Mouse (Mus musculus): ENCODE measurements around the gene Foxm1.

The Foxm1 gene

GRCm38 (mm10) chr6:128362381-128363006 is at the start of gene Foxm1, which contains the start of gene Rhno1:
Gene Foxm1 (plus strand): TSS chr6:128362967.
Gene Rhno1 (minus strand): TSS chr6:128362911.
- peak; percentile 86 to 90 for DNase-seq (ENCODE audit: low spot score in 2 of 2)

- no peak for DNase-seq (ENCODE audit: low spot score in 2 of 2)
Observed at GRCm38 (mm10) chr6:128314796-128315195, 48.0 kb upstream of the Foxm1 start.

- DNase-seq (ENCODE audit: low spot score in 2 of 2), result no peak
Observed at GRCm38 (mm10) chr6:128315597-128315996, 47.2 kb upstream of the Foxm1 start.

DNA sequence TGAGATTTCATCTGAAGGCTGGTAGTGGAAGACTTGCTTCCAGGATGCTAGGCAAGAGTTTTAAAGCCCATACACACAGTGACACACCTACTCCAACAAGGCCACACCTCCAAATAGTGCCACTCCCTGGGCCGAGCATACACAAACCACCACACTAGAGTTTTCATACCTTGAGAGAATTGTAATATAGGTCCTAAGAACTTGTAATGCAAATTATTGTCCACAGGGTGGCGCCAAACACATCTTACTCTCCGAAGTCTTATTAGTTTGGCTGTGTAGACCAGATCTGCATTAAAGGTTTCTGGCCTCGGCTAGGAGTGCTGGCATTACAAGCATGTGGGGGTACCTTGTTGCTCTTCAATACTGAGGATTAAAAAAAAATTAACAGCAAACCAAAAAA is 44.5 kb upstream of the Foxm1 start:
- DNase-seq (ENCODE audit: low spot score in 2 of 2), result peak; percentile 16 to 63

GRCm38 (mm10) chr6:128334397-128335124 is 28.2 kb upstream of the Foxm1 start:
- DNase-seq (ENCODE audit: low spot score in 2 of 2), result peak in 1 of 2 experiments; percentile 76

GRCm38 (mm10) chr6:128337467-128337866 is 25.3 kb upstream of the Foxm1 start:
- no peak for DNase-seq (ENCODE audit: low spot score in 2 of 2)

DNA sequence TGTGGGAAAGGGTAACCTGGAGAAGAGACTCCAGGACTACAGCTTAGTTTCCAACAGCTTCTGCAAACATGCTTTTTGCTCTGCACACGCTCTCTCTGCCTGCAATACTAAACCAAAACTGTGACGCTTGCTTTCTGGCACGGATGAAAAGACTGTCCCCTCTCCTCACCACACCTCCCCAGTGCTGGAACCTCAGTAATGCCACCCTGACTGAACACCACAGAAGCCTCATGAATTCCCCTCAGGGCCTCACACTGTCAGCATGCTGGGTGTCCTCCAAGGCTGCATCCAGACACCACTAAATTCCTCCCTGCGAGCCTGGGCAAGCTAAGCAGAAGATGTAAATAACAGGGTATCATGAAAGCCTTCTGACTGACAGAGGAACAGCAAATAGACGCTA is 23.9 kb upstream of the Foxm1 start:
- no peak for DNase-seq (ENCODE audit: low spot score in 2 of 2)

GRCm38 (mm10) chr6:128341956-128342723 is 20.6 kb upstream of the Foxm1 start:
- DNase-seq (ENCODE audit: low spot score in 2 of 2), result no peak

- no peak for DNase-seq (ENCODE audit: low spot score in 2 of 2)
Observed at GRCm38 (mm10) chr6:128345623-128346022, 17.1 kb upstream of the Foxm1 start.

GRCm38 (mm10) chr6:128346782-128347181 is 16.0 kb upstream of the Foxm1 start:
- DNase-seq (ENCODE audit: low spot score in 2 of 2), result no peak

DNA sequence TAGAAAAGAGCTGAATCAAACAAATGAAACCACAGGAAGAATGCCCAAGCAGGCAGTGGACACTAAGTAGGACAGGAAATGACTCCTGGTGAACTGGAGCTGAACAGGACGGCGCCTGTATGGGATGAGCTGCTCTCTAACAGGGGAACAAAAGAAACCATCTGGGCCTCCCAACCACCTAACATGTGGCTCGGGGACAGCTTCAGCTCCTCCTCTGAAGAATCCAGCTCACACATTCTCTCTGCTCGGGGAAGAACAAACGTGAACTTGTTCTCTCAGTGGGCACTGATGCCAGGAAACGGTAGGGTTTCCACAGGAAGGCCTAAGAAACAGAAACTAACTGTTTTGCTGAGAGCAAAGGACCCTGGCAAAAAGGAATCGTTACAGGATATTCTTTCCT is 13.1 kb upstream of the Foxm1 start:
- no peak for DNase-seq (ENCODE audit: low spot score in 2 of 2)

DNA sequence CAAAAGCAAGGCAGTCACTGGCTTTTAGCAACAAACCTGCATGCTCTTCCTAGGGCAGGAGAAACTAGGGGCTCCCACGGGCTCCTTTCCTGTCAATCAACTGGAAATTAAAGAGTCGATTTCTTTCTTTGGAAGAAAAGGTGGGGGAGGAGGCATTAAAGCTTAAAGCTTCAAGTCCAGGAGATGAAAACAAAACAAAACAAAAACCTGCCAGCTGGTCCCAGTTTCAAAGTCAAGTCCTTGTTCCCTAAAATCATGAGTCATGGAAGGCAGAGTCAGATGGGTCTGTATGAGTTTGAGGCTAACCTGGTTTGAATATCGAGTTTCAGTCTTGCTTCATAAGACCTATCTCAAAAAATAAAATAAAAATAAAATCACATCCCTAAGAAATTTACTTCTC is 8.6 kb upstream of the Foxm1 start:
- no peak for DNase-seq (ENCODE audit: low spot score in 2 of 2)

DNA sequence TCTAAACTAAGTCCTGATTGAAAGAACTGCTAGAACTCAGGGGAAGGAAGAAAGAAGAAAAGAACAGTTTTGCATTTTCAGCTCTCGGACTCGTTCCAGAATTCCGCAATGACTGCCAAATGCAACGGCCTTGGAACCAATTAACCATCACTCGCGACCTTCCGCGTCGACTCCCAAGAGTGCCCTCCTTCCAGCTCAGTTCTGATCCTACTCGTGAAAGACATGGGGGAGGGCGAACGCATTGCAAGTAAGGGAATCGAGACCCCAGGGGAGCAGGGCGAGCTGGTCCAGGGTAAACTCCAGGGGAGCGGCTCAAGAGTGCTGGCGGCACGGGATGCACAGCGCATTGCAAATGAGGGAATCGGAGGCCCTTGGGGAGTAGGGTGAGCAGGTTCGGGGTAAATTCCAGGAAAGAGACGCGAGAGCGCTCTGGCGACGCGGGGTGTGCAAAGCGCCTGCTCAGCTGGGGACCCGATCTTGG is 7.5 kb upstream of the Foxm1 start:
- DNase-seq (ENCODE audit: low spot score in 2 of 2), result peak in 1 of 2 experiments; percentile 15

DNA sequence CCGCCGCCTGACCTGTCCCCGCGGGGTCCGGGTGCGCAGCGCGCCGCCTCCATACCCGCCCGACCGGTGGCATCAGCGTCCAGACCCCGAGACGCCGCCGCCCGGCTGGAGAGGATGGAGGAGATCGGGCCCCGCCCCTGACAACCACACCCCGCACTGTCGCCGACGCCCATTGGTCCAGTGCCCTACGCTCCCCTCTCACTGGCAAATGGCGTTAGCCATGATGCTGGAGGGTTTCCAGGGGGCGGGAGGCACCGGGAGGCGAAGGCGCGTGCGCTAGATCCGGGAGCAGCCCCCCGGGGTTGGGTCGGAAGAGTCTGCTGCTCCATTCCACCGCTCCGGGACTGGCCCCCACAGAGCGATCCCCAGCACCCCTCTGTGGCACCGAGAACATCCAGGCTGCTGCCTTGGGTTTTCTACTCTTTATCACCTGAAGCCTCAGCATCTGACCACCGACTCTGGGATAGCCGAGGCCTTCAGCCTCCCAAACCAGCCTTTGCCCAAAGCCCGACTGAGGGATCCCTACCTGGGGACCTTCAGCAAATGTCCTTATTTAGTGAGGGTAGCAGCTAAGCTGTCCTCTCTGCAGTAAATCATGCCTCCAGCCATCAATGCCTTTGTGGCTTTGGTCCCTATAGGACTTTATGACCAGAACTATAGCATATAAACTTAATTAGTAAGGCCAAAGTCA is 6.9 kb upstream of the Foxm1 start, which contains the start of gene Tulp3:
Tulp3 (minus strand) TSS at position 126 of the 691 bp plus-strand sequence.
- DNase-seq (ENCODE audit: low spot score in 2 of 2), result peak; percentile 65 to 90

- peak; percentile 57 to 77 for DNase-seq (ENCODE audit: low spot score in 2 of 2)
Observed at GRCm38 (mm10) chr6:128358999-128359398, 3.8 kb upstream of the Foxm1 start.

GRCm38 (mm10) chr6:128361901-128362300 is 866 bp upstream of the Foxm1 start:
- peak in 1 of 2 experiments; percentile 22 for DNase-seq (ENCODE audit: low spot score in 2 of 2)

DNA sequence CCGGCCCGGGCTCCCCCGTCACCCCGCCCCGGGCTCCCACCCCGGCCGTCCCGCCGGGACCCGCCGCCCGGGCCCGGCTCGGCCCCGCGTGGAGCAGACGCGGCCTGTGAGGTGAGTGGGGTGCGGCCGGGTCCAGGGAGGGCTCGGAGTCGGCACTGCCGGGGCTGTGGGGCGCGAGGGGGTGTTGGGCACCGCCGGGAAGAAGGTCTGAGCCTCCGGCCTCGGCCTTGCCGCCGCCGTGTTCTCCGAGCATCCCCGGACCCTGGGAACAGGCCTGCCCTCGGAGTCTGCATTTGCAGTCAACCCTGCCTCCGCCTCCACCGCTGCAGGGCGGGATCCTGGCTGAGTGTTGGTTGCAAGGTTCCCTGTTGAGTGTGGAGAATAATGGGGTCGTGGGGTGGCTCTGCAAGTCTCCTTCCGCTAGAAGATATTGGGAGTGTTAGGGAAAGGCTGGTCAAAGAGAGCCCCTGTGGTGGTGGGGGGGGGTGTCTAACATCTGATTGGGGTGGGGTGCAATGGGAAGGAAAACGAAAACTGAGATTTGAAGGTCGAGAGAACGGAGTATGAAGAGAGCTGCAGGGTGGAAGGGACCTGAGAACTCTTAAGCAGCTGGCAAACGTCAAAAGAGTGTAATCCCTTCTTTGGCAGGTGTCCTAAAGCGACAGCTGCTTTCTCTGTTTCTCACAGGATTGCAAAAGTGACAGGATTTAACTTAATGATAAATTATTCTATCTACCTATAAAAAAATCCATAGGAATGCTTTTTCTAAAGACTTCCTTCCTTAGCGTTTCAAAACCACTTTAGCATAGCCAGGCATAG is 449 bp downstream of the Foxm1 start:
- DNase-seq (ENCODE audit: low spot score in 2 of 2), result no peak

GRCm38 (mm10) chr6:128364721-128365120 is 2.0 kb downstream of the Foxm1 start:
- DNase-seq (ENCODE audit: low spot score in 2 of 2), result no peak

GRCm38 (mm10) chr6:128366466-128366865 is 3.7 kb downstream of the Foxm1 start:
- DNase-seq (ENCODE audit: low spot score in 2 of 2), result no peak

DNA sequence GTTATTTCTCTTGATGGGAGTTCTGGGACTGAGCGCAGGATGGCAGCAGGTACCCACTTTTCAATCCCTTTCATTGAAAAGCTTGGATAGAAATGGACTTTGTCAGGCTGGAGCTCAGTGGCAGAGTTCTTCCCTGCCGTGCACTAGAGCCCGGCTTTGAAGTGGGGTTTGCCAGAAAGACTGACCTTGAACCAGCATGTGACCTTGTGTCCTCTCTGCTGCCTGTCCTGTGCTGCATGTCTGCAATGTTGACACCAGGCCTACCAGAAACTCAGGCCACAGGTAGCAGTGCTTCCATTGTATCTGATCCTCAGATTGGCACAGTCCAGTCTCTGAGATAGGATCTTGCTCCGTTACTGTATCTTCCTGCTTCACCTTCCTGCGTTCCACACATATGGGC is 7.3 kb downstream of the Foxm1 start:
- DNase-seq (ENCODE audit: low spot score in 2 of 2), result no peak

DNA sequence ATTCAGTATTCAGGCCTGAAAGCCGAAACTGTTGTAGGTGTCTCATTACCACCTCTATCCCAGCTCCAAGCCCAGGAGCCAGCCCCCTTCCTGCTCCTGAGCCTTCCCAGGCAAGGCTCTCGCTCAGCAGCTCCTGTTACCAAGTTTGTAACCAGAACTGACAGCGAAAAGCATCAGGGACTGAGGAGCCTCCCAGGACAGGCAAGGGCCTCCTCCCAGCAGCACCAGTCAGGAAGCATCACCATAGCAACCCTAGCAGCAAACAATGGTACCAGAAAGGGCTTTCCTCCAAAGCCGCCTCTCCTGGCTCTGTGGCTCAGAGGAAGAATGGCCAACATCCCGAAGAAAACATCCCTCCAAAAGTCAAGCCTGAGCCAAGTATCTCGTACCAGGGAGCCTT is 12.4 kb downstream of the Foxm1 start, which contains the start of the genes Tex52 and Gm44596:
Tex52 (plus strand) TSS at position 265 of the 400 bp plus-strand sequence.
Gm44596 (plus strand) TSS at position 312 of the 400 bp plus-strand sequence.
- DNase-seq (ENCODE audit: low spot score in 2 of 2), result no peak

Data from spleen, postnatal 10 days (tissue).